Mouse (Mus musculus): Measurements from ENCODE around the gene Sympk.

The Sympk gene

DNA sequence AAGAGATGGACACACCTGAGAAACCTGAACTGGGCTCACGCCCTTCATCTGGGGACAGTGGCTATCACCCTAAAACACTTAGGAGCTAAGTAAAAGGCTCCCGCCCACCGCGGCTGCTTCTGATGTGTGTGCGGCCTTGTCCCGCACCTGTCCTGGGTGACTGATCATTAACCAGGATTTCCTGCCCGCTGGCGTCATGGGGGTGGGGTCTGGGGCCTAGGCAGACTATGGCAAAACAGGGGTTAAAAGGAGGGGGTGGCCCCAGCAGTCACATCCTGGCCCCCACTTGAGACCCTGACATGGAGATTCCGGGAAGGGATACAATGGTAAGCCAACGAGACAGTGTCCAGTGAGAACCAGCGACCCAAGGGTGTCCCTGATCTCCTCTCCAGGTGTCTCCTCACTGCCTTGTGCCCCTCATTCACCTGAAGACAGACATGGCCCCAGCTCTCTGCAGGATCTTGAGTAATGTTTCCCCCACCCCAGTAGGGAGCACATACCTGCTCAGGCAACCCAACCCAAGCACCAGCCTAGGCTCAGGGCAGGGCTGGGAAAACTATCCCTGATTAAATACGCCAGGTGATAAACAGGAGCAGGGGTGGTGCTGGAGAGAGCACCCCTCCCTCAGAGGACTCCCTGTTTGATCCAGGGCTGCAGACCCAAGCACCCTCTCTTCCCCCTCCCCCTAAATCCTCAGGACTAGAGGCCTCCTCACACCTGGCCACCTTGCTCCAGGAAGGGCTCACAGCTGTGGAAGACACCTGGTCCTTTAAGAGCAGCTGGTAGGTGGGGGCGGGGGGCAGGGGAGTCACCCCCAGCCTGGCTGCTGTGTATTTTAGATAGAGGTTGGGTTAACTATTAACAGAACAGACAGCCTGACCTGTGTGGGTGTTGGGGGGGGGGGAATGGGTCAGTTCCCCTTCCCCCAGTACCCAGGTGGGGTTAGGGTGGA lies 16.9 kb upstream of the Sympk start:
- DNase-seq (ENCODE audit: low read depth, low spot score), result no peak

GRCm38 (mm10) chr7:19010581-19010980 lies 13.6 kb upstream of the Sympk start:
- DNase-seq (ENCODE audit: low read depth, low spot score), result no peak

- DNase-seq (ENCODE audit: low read depth, low spot score), result no peak
Observed at GRCm38 (mm10) chr7:19012025-19012621, 12.1 kb upstream of the Sympk start.

DNA sequence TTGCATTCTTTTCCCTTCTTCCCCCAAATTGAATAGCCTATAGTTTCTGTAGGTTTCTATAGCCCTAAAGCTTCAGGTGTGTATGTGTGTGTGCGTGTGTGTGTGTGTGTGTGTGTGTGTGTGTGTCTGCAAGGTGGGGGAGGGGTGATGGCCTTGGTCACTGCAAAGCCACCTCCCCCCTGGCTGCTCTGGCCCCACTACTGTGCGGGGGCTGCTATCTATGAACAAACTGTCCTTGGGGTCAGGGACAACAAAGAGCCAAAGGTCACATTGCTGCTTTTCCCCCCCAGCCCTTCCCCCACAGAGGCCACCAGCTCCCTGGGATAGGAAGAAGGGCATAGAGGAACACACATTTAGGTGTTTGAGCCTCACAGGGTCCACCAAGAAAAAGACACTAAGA lies 11.3 kb upstream of the Sympk start:
- no peak for DNase-seq (ENCODE audit: low read depth, low spot score)

DNA sequence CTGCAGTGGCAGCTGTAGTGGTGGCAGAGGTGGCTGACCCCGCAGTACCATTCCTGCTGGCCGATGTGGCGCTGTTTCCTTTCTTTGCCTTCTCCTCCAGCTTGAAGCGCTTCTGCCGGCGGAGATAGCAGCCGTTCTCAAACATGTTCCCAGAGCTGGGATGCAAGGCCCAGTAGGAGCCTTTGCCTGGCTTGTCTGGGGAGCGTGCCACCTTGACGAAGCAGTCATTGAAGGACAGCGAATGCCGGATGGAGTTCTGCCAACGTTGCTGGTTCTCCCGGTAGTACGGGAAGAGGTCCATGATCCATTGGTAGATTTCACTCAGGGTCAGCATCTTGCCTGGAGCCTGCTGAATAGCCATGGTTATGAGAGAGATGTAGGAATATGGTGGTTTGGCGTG lies 9.7 kb upstream of the Sympk start:
- DNase-seq (ENCODE audit: low read depth, low spot score), result no peak

GRCm38 (mm10) chr7:19016042-19016441 lies 8.1 kb upstream of the Sympk start:
- no peak for DNase-seq (ENCODE audit: low read depth, low spot score)

DNA sequence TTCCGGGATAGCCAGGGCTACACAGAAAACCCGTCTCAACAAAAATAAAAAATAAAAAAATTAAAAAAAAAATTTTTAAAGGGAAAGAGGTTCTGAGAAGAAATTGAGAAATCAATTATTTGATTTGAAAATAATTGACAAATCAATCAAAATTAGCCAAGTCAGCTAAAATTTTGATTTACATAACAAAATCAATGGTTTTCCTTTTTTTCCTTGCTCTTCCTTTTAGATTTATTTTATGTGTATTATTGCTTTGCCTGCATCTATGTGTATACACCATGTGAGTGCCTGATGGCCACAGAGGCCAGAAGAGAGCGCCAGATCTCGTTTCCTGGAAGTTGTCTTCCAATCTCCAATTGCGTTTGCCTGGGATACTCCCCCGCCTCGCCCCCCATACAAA lies 6.3 kb upstream of the Sympk start:
- no peak for DNase-seq (ENCODE audit: low read depth, low spot score)

DNA sequence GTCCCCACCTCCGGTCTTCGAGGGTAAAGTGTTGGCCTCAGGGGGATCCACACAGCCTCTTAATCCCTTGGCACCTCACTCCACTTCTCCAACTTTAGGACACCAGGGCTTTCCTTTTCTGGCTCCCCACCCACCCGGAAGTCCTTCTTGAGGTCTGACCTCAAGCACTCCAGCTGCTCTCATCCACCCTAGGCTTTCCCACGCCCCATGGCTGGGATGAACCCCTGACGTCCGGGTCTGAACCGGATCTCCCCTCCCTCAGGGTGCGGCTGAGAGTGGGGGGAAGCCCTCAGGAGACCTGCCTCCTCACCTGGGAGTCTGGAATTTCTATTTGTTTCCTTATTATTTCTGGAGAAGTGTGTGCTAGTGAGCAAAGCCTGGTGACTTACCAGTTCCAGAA lies 3.1 kb upstream of the Sympk start:
- no peak for DNase-seq (ENCODE audit: low read depth, low spot score)

GRCm38 (mm10) chr7:19022189-19022958 lies 1.8 kb upstream of the Sympk start:
- DNase-seq (ENCODE audit: low read depth, low spot score), result no peak

GRCm38 (mm10) chr7:19023357-19023814 lies 791 bp upstream of the Sympk start, which contains the start of gene Foxa3:
Gene Foxa3 (minus strand): TSS chr7:19023538.
- DNase-seq (ENCODE audit: low read depth, low spot score), result no peak

DNA sequence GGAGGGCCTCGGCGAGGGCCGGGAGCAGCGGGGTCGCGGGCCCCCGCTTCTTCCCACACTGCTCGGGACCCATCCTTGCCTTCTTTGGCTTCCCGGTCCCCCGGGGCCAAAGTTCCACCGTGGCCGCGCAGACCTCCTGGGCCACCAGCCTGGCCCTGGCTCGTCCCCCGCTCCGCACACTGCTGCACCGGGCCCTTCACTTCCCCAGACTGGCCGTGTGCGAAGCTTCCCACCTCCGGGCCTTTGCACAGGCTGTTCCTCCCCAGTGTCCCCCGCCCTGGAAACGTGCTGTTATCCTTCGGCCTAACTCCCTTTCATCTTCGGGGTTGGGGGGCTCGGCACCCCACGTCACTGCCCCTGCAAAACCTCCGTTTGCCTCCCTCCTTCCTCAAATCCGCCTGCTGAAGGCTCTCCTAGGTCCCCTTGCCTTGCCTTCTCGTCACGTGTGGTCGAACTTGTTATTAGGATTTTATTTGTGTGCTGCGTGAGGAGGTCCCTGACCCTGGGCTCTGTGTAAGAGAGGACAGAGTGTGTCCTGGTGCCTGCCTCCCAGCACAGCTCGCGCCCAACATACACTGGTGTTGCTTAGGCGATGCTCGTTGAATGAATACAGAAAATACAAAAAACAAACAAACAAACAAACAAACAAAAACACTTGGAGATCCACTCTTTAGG lies 541 bp downstream of the Sympk start:
- DNase-seq (ENCODE audit: low read depth, low spot score), result no peak

- no peak for DNase-seq (ENCODE audit: low read depth, low spot score)
Observed at GRCm38 (mm10) chr7:19028067-19028466, 3.9 kb downstream of the Sympk start.

GRCm38 (mm10) chr7:19029084-19029653 lies 5.0 kb downstream of the Sympk start:
- peak; percentile 43 for DNase-seq (ENCODE audit: low read depth, low spot score)

DNA sequence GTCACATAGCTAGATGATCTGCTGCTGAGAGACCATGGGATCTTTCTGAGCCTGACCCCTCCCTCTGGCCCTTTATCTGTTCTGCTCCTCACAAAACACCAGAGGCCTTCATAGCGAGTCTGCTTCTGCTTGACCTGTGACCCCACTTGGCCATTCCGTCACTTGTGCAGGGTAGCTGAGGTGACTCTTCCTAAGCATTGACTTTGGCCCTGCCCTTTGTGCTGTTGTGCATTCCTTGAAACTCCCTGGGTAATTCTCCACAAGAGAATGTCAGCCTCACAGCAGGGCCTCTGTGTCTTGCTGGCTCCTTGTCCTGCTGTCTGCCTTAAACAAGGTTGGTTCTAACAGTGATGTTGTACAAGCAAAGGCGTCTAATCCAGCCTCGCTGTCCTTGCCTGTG lies 7.5 kb downstream of the Sympk start:
- DNase-seq (ENCODE audit: low read depth, low spot score), result no peak

GRCm38 (mm10) chr7:19044616-19045015 lies 20.4 kb downstream of the Sympk start:
- DNase-seq (ENCODE audit: low read depth, low spot score), result no peak

DNA sequence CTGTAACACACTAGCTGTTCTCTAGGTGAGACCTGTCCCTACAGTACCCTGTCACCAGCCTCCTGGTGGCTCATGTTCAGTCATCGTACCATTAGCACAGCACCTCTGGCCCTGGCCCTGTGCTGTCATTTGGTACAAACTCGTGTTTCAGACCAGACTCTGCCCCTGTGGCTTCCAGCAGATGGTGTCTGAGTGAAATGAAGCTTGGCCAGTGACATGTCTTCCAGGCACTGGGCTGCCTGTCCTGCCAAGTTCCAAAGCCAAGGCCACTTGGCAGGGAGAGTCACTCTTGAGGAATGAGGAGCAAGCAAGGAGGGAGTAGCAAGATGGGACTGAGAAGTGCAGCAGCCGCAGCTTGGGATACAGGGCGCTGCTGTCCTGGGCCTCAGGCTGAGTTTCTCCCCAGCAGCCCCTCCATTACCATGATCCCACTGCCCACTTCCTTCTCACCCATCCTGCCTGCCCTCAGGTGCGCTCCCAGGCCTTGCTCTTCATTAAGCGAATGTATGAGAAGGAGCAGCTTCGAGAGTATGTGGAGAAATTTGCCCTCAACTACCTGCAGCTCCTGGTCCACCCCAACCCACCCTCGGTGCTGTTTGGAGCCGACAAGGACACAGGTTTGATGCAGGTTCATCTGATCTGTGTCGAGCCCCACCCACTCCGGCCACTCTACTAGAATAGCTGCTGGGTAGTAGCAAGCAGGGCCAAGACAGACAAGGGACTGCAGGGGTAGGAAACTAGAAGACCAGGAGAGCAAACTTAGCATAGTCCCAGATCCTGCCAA lies 22.3 kb downstream of the Sympk start:
- DNase-seq (ENCODE audit: low read depth, low spot score), result no peak

- DNase-seq (ENCODE audit: low read depth, low spot score), result no peak
Observed at GRCm38 (mm10) chr7:19048006-19048527, 23.9 kb downstream of the Sympk start.

DNA sequence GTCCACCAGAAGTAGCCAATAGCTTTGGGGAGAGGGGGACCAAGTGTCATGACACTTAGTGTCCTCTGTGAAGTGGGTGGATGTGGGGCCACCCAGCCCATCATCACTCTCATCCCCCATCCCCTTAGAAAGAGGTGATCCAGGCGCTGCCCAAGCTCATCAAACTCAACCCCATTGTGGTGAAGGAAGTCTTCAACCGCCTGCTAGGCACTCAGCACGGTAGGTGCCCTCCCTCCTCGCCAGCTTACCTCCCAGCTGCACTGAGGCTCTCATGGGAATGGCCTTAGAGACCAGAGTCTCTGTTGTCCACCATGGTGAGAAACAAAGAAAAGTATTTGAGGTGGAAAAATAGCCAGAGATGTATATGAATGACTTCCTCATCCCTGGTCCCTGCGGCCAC lies 25.1 kb downstream of the Sympk start:
- DNase-seq (ENCODE audit: low read depth, low spot score), result no peak

DNA sequence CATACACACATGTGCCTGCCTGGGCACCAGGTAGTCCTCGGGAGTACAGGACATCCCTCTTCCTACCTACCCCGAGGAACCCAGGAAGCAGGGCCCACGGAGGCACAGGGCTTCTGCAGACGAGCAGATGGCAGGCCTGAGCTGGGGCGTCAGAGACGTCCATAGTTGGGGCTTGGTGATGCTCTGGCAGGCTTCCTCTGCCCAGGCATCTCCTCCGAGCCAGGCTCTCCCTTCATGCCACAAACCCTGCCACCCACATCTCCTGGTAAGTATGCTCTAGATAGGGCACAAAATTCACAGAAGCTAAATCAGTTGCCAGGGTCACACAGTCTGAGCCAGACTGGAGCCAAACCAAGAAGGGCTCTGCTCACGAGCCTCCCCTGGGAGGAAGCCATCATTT lies 26.0 kb downstream of the Sympk start:
- DNase-seq (ENCODE audit: low read depth, low spot score), result no peak

DNA sequence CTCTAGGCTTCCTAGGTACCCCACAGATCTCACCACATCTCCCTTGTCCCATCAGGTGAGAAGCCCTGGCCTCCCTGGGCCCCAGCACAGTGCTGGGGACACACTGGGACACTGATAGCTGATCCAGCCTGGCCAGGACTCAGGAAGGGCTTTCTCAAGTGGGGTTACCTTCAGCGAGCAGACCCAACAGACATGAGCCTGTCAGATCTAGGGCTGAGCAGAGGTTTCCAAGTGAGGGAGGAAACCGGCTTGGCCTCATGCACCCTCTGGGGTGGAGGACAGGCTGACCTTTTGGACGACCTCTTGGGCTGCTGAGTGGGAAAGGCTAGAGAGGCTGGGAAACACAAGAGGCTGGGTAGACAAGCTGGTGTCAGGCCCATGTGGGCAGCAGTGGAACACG lies 27.0 kb downstream of the Sympk start:
- DNase-seq (ENCODE audit: low read depth, low spot score), result no peak
